In genomic region chr4:88438326-88438989, GRCm38 (mm10) we compare ENCODE assay signal across 8 mouse cellular contexts. TPM values are rescaled to one million over a fixed set of nuclear protein-coding genes. Genes with fewer than 3 reads are reported as not detected.
DNase-seq lines count a peak whose midpoint lies in the region; ATAC-seq and TF ChIP-seq lines count a peak whose summit lies in the region.

TSS of gene Hacd4 (minus strand) at chr4:88438928.

- intact Hi-C loops in gastrocnemius, adult 2 months (cut with DNase I): loop anchor here (10.0 kb wide), 1 partner anchor 76 kb away; no protein-coding TSS in a partner anchor

- H3K4me3 ChIP-seq in erythroblast, embryonic 14.5 days (replicated peaks): peak within 1 kb of the TSS; percentile 10
- peak within 1 kb of the TSS; percentile 64 for H3K4me3 ChIP-seq in gastrocnemius, adult 2 months
- peak within 1 kb of the TSS; percentile 37 for H3K4me3 ChIP-seq in hindbrain, embryonic 13.5 days
- H3K4me3 ChIP-seq in midbrain, embryonic 15.5 days: peak within 1 kb of the TSS; percentile 36
- H3K4me3 ChIP-seq in testis, adult 2 months (ENCODE audit: control insufficient read depth, low read depth, low read length): peak within 1 kb of the TSS; percentile 28

- H3K27ac ChIP-seq in gastrocnemius, adult 2 months: peak within 1 kb of the TSS; percentile 81
- H3K27ac ChIP-seq in hindbrain, embryonic 13.5 days: no peak within 1 kb of the TSS
- no peak within 1 kb of the TSS for H3K27ac ChIP-seq in midbrain, embryonic 15.5 days
- H3K27ac ChIP-seq in testis, adult 2 months (ENCODE audit: control insufficient read depth, insufficient read depth, low read depth, low read length): no peak within 1 kb of the TSS

- DNase-seq in cerebellum, adult 9-10 months: peak; percentile 2
- DNase-seq in gastrocnemius, adult 2 months: peak; percentile 73
- DNase-seq in liver: peak; percentile 66

- TF ChIP-seq POLR2A in testis, adult 2 months (IDR thresholded peaks at IDR 0.05; ENCODE audit: control insufficient read depth, low read depth, low read length): no peak

- H3K36me3 ChIP-seq in erythroblast, embryonic 14.5 days (ENCODE audit: control insufficient read depth): no peaks in the 10 kb centered on the region
- no peaks in the 10 kb centered on the region for H3K36me3 ChIP-seq in hindbrain, embryonic 13.5 days
- no peaks in the 10 kb centered on the region for H3K36me3 ChIP-seq in midbrain, embryonic 15.5 days (replicated peaks)
- H3K36me3 ChIP-seq in testis, adult 2 months (ENCODE audit: control insufficient read depth, insufficient read depth, low read length): no peaks in the 10 kb centered on the region

- TF ChIP-seq CTCF in gastrocnemius, adult 2 months (IDR thresholded peaks at IDR 0.05): no peak
- TF ChIP-seq CTCF in testis, adult 2 months (IDR thresholded peaks at IDR 0.05; ENCODE audit: control insufficient read depth, insufficient read depth, insufficient replicate concordance, low read depth, low read length): no peak

- 8% methylated on average over 14 of the region's 14 CpGs for WGBS in hindbrain, embryonic 13.5 days
- 8% methylated on average over 14 of the region's 14 CpGs for WGBS in midbrain, embryonic 15.5 days

- ATAC-seq in erythroblast, adult 5-6 weeks (replicated peaks; ENCODE audit: low FRiP score, poor library complexity, severe bottlenecking): no peak
- ATAC-seq in hindbrain, embryonic 13.5 days (ENCODE audit: low FRiP score): peak; percentile 86
- peak; percentile 85 for ATAC-seq in midbrain, embryonic 15.5 days (replicated peaks)

- peak within 1 kb of the TSS; percentile 58 for H3K4me2 ChIP-seq in hindbrain, embryonic 13.5 days
- peak within 1 kb of the TSS; percentile 59 for H3K4me2 ChIP-seq in midbrain, embryonic 15.5 days

- H3K27me3 ChIP-seq in erythroblast, embryonic 14.5 days (ENCODE audit: control insufficient read depth): no peaks in the 10 kb centered on the region
- no peaks in the 10 kb centered on the region for H3K27me3 ChIP-seq in hindbrain, embryonic 13.5 days
- H3K27me3 ChIP-seq in midbrain, embryonic 15.5 days (replicated peaks): no peaks in the 10 kb centered on the region
- H3K27me3 ChIP-seq in testis, adult 2 months (ENCODE audit: control insufficient read depth, insufficient read depth, low read length): no peaks in the 10 kb centered on the region

- peak within 1 kb of the TSS; percentile 63 for H3K9ac ChIP-seq in hindbrain, embryonic 13.5 days
- peak within 1 kb of the TSS; percentile 35 for H3K9ac ChIP-seq in midbrain, embryonic 15.5 days

- H3K4me1 ChIP-seq in erythroblast, embryonic 14.5 days (ENCODE audit: control insufficient read depth): peaks cover 7% of the 10 kb centered on the region
- peaks cover 11% of the 10 kb centered on the region for H3K4me1 ChIP-seq in hindbrain, embryonic 13.5 days (replicated peaks)
- H3K4me1 ChIP-seq in midbrain, embryonic 15.5 days: peaks cover 10% of the 10 kb centered on the region; the same call in 1 of the 2 replicates
- peaks cover 6% of the 10 kb centered on the region for H3K4me1 ChIP-seq in testis, adult 2 months (ENCODE audit: control insufficient read depth, insufficient read depth, low read length)

- no peaks in the 10 kb centered on the region for H3K9me3 ChIP-seq in erythroblast, embryonic 14.5 days (ENCODE audit: control insufficient read depth, low read length)
- H3K9me3 ChIP-seq in hindbrain, embryonic 13.5 days: no peaks in the 10 kb centered on the region
- H3K9me3 ChIP-seq in midbrain, embryonic 15.5 days: no peaks in the 10 kb centered on the region

RNA-seq across cellular contexts. Expression of gene Hacd4, which starts in this region (rescaled TPM):
- 0.01 TPM in 1 of 2 replicates, not detected in the other for polyA plus RNA-seq in erythroblast, embryonic 14.5 days (2012)
- total RNA-seq in erythroblast, adult 5-6 weeks (2015; ENCODE audit: low replicate concordance): 14.0 and 16.5 TPM in 2 replicates
- 5.9 and 6.8 TPM in 2 replicates for total RNA-seq in erythroblast, adult 5-6 weeks (2017; ENCODE audit: low replicate concordance)
- total RNA-seq in gastrocnemius, adult 2 months (2021): 1 to 10 TPM in 1 of 2 experiments, under 1 TPM in 1; 0.77 to 1.2 TPM
- polyA plus RNA-seq in hindbrain, embryonic 13.5 days (2015; fragmentation: Nextera tagmentation; extraction: Ambion mirVana): 3.8 and 4.4 TPM in 2 replicates
- 3.9 TPM in 2 replicates for polyA plus RNA-seq in midbrain, embryonic 15.5 days (2015; fragmentation: Nextera tagmentation; extraction: Ambion mirVana)
- 0.90 and 1.4 TPM in 2 replicates for polyA plus RNA-seq in testis, adult 2 months (2012; rRNA removed)

Comparison
In these comparisons a context has a peak if more than half of its experiments do, and no peak if none do; other contexts are left out.
1. H3K4me3 ChIP-seq: peak in every context shown above with its lines; median percentile 64 in gastrocnemius, adult 2 months; 37 in hindbrain, embryonic 13.5 days; 36 in midbrain, embryonic 15.5 days; 28 in testis, adult 2 months; 10 in erythroblast, embryonic 14.5 days.
2. DNase-seq: peak in every context shown above with its lines; median percentile 73 in gastrocnemius, adult 2 months; 66 in liver; 2 in cerebellum, adult 9-10 months.